Mouse (Mus musculus) limb, embryonic 11.5 days (tissue): Measurements from ENCODE around the gene Efemp2. TPM values are rescaled to one million over a fixed set of nuclear protein-coding genes. Genes with fewer than 3 reads are reported as not detected.

Source experiments
- ATAC-seq: fragments of 200-750 bp; cut with Nextera tagmentation; 2 replicates; pipeline ENCODE4 v1.8.0; 2017; ENCODE audit warnings: low read depth; ENCODE audit not compliant: insufficient number of reproducible peaks, low FRiP score, low TSS enrichment
- DNase-seq: peaks from one replicate; pipeline ENCODE4 v3.0.0-alpha.2; 2015; ENCODE audit warnings: low spot score
- H3K27ac ChIP-seq: fragments of 300-500 bp; sonication (generic); replicated peaks from 2 replicates; pipeline ENCODE4 v1.5.1; 2014; ENCODE audit warnings: low read depth, mild to moderate bottlenecking, low read length
- H3K27me3 ChIP-seq: fragments of 300-500 bp; sonication (generic); 2 replicates; pipeline ENCODE4 v1.6.1; 2014; ENCODE audit warnings: mild to moderate bottlenecking, low read length, mixed read lengths; ENCODE audit not compliant: control insufficient read depth, insufficient read depth
- H3K36me3 ChIP-seq: fragments of 300-500 bp; sonication (generic); 2 replicates; pipeline ENCODE4 v1.6.1; 2014; ENCODE audit warnings: mild to moderate bottlenecking, low read length, moderate library complexity, mixed read lengths; ENCODE audit not compliant: control insufficient read depth, insufficient read depth
- H3K4me1 ChIP-seq: fragments of 300-500 bp; sonication (generic); 2 replicates; pipeline ENCODE4 v1.6.1; 2014; ENCODE audit warnings: low read length, mixed read lengths; ENCODE audit not compliant: control insufficient read depth, insufficient read depth
- H3K4me2 ChIP-seq: fragments of 300-500 bp; sonication (generic); 2 replicates; pipeline ENCODE4 v1.6.1; 2014; ENCODE audit warnings: low read depth, mild to moderate bottlenecking, moderate library complexity; ENCODE audit not compliant: severe bottlenecking
- H3K4me3 ChIP-seq: fragments of 300-500 bp; sonication (generic); 2 replicates; pipeline ENCODE4 v1.5.1; 2014; ENCODE audit warnings: low read depth, low read length
- H3K9ac ChIP-seq: fragments of 300-500 bp; sonication (generic); 2 replicates; pipeline ENCODE4 v1.6.1; 2014; ENCODE audit warnings: mild to moderate bottlenecking, low read length
- H3K9me3 ChIP-seq: fragments of 300-500 bp; sonication (generic); 2 replicates; pipeline ENCODE4 v1.6.1; 2016; ENCODE audit warnings: low read length; ENCODE audit not compliant: control insufficient read depth
- WGBS: fragments of 180-500 bp; shearing (Covaris S2); extraction: QIAGEN DNeasy Blood & Tissue Kit; methylation state at CpG from one replicate; pipeline ENCODE4 v1.1.7; 2014; 5-methylcytosine and 5-hydroxymethylcytosine counted together
- polyA plus RNA-seq: library from polyadenylated mRNA; unstranded; fragments of >200 nt; fragmentation: Nextera tagmentation; extraction: Ambion mirVana; gene quantifications from 2 replicates; pipeline ENCODE4 v1.2.1, GENCODE M21; 2014

Efemp2 gene
- polyA plus RNA-seq, 1 experiment from 2014 or later, result 105 TPM

DNA sequence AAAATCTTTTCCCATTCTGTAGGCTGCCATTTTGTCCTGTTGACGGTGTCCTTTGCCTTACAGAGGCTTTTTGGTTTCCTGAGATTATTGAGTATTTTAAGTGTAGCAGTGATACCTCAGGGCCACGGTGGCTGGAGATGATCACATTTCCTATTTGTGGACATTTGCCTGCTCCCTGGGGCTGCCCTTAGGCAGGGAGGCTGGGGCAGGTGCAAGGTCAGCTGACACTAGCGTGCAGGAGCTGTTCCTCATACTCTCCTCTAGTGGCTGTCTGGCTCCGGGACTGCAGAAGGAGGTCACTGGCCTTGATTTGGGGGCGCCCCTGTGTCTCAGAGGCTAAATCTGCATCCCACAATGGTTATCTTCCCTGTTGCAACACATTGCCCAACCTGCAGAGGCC, 51.5 kb downstream of the Efemp2 start:
- H3K4me2 ChIP-seq, result no peak overlapping the region
- no peaks in the 10 kb centered on the region for H3K36me3 ChIP-seq
- no peaks in the 10 kb centered on the region for H3K9me3 ChIP-seq
- ATAC-seq (no peak), DNase-seq (no peak)
- no peak overlapping the region for H3K4me3 ChIP-seq
- no peak overlapping the region for H3K9ac ChIP-seq
- H3K27ac ChIP-seq, result no peak overlapping the region
- no peaks in the 10 kb centered on the region for H3K4me1 ChIP-seq
- WGBS, result 62% methylated on average over 5 of the region's 5 CpGs
- H3K27me3 ChIP-seq, result no peaks in the 10 kb centered on the region

DNA sequence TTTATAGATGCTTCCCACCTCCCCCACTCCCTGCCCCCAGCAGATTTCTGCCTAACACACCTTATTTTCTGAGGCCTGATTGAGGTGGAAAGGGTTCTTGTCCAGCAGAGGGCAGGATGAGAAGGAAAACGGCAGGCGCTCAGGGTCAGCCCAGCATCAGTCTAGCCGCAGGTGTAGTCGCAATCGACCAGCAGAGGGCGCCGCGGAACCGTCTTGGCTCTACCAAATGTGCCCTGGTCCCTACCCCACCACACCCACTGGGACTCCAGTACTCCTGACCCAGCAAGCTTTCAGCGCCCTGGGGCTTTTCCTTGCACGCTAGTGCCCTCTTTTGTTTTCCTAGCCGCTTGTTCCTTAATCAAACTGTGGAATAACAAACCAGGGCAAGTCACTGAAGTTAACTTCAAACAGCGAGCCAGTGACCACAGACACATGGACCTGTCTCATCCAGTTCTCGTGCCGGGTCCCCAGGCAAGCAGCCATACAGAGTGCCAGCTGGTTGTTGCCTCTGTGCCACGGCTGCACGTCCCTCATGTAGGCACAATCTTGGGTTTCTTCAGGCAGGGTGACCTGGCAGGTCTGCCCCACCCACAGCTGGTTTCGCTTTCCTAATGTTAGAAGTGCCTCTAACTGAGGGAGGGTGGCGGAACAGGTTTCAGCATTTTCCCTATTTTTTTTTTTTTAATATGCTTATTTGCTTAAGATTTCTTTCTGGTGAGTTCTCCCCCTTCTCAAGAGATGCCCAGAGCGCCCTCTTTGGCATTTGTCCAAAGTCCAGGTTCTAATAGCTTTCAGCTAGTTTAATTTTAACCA, 55.8 kb downstream of the Efemp2 start:
- 19% methylated on average over 20 of the region's 20 CpGs for WGBS
- no peak overlapping the region for H3K27ac ChIP-seq
- no peaks in the 10 kb centered on the region for H3K4me1 ChIP-seq

DNA sequence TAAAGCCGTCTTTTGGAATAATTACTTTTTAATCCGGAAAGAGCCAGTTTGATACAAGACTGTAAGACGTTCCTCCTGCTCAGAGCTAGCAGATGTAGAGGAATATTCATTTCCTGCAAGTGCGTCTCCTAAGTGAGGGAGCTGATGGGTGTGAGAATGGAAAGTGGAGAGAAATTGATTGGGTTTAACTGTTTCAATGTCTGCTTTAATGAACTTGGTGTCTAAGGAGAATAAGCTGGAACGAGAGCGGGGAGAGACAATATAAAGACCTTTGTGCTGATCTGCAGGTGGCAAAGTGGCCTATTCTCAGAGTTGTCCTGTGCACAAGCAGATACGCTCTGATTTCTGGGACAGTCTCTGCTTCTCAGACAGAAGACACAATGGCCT, 56.4 kb downstream of the Efemp2 start:
- no peak overlapping the region for H3K9ac ChIP-seq
- DNase-seq (no peak), ATAC-seq (no peak)
- H3K36me3 ChIP-seq, result no peaks in the 10 kb centered on the region
- H3K27ac ChIP-seq, result no peak overlapping the region
- H3K27me3 ChIP-seq, result no peaks in the 10 kb centered on the region
- H3K4me3 ChIP-seq, result no peak overlapping the region
- no peak overlapping the region for H3K4me2 ChIP-seq
- H3K9me3 ChIP-seq, result no peaks in the 10 kb centered on the region
- 76% methylated on average over 7 of the region's 7 CpGs for WGBS
- H3K4me1 ChIP-seq, result no peaks in the 10 kb centered on the region

More for the DNA sequence above, 55.8 kb downstream of the Efemp2 start:
- Histone ChIP-seq H3K27me3 (no peaks in the 10 kb centered on the region), H3K36me3 (no peaks in the 10 kb centered on the region), H3K9ac (no peak overlapping the region), H3K9me3 (no peaks in the 10 kb centered on the region), H3K4me2 (no peak overlapping the region), H3K4me3 (no peak overlapping the region)
- peak; percentile 99 for DNase-seq
- peak; percentile 89 for ATAC-seq

Other genes starting within 250 kb of the Efemp2 start
- 29.3 and 34.2 TPM in 2 replicates for gene Pacs1, start 200.8 kb upstream of the Efemp2 start, polyA plus RNA-seq
- 405 and 414 TPM in 2 replicates for gene Sf3b2, start 178.5 kb upstream of the Efemp2 start, polyA plus RNA-seq
- gene Gal3st3, start 175.6 kb upstream of the Efemp2 start, polyA plus RNA-seq, result 8.6 and 8.8 TPM in 2 replicates
- gene Catsper1, start 138.2 kb upstream of the Efemp2 start, polyA plus RNA-seq, result not detected in 2 replicates
- 0.64 and 1.2 TPM in 2 replicates for gene Cst6, start 124.4 kb upstream of the Efemp2 start, polyA plus RNA-seq
- 78.9 and 89.3 TPM in 2 replicates for gene Eif1ad, start 107.2 kb upstream of the Efemp2 start, polyA plus RNA-seq
- 522 and 532 TPM in 2 replicates for gene Banf1, start 106.8 kb upstream of the Efemp2 start, polyA plus RNA-seq
- 87.1 and 92.5 TPM in 2 replicates for gene Sart1, start 85.3 kb upstream of the Efemp2 start, polyA plus RNA-seq
- not detected in 2 replicates for gene Tsga10ip, start 71.4 kb upstream of the Efemp2 start, polyA plus RNA-seq
- 216 and 243 TPM in 2 replicates for gene Drap1, start 49.0 kb upstream of the Efemp2 start, polyA plus RNA-seq
- 43.8 and 47.7 TPM in 2 replicates for gene AI837181, start 48.8 kb upstream of the Efemp2 start, polyA plus RNA-seq
- gene Fosl1, start 26.4 kb upstream of the Efemp2 start, polyA plus RNA-seq, result not detected in 2 replicates
- 7.9 and 9.2 TPM in 2 replicates for gene Ccdc85b, start 16.1 kb upstream of the Efemp2 start, polyA plus RNA-seq
- 113 and 116 TPM in 2 replicates for gene Fibp, start 13.3 kb upstream of the Efemp2 start, polyA plus RNA-seq
- 0.72 and 1.0 TPM in 2 replicates for gene Ctsw, start 5.4 kb upstream of the Efemp2 start, polyA plus RNA-seq
- 37.0 and 39.7 TPM in 2 replicates for gene Mus81, start 14.4 kb downstream of the Efemp2 start, polyA plus RNA-seq
- 3,315 and 3,495 TPM in 2 replicates for gene Cfl1, start 16.5 kb downstream of the Efemp2 start, polyA plus RNA-seq
- gene 1700020D05Rik, start 29.8 kb downstream of the Efemp2 start, polyA plus RNA-seq, result 0.35 TPM in 1 of 2 replicates, not detected in the other
- 8.6 and 9.0 TPM in 2 replicates for gene Snx32, start 36.6 kb downstream of the Efemp2 start, polyA plus RNA-seq
- 0.74 and 0.79 TPM in 2 replicates for gene Ovol1, start 86.7 kb downstream of the Efemp2 start, polyA plus RNA-seq
- gene Ap5b1, start 94.1 kb downstream of the Efemp2 start, polyA plus RNA-seq, result 1.2 and 1.4 TPM in 2 replicates
- gene Rnaseh2c, start 127.9 kb downstream of the Efemp2 start, polyA plus RNA-seq, result 173 and 185 TPM in 2 replicates
- gene Kat5, start 136.3 kb downstream of the Efemp2 start, polyA plus RNA-seq, result 33.6 and 36.6 TPM in 2 replicates
- 40.9 and 41.4 TPM in 2 replicates for gene Rela, start 163.5 kb downstream of the Efemp2 start, polyA plus RNA-seq
- 19.0 and 19.4 TPM in 2 replicates for gene Sipa1, start 189.8 kb downstream of the Efemp2 start, polyA plus RNA-seq
- 14.9 and 17.4 TPM in 2 replicates for gene Map3k11, start 214.8 kb downstream of the Efemp2 start, polyA plus RNA-seq
- 29.1 and 32.2 TPM in 2 replicates for gene Pcnx3, start 215.0 kb downstream of the Efemp2 start, polyA plus RNA-seq
- gene Kcnk7, start 230.4 kb downstream of the Efemp2 start, polyA plus RNA-seq, result not detected in 2 replicates